Mouse (Mus musculus): ENCODE results near the gene Hspa8.

DNA sequence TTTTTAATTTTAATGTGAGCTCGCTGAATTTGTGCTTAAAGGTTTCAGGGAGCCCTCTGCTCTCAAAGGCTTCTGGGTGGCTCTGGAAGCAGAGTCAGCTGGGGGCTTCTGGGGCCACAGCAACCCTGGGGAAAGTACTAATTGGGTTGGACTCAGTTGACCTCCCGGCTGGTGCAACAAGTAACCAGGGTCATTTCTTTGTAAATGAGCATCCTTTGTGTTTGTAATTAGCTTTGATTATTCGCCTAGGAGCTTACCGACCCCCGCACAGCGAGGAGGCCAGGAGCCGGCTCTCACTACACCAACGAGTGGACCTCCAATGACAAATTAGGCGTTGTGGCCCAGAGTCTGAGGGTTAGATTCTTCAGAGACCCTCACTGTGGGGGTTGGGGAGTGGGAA, 58.4 kb downstream of the Hspa8 start:
- TF ChIP-seq CTCF (IDR thresholded peaks at IDR 0.05; ENCODE audit: control insufficient read depth, insufficient read depth, insufficient replicate concordance, low read depth, low read length) (no peak), POLR2A (IDR thresholded peaks at IDR 0.05; ENCODE audit: control insufficient read depth, low read depth, low read length) (no peak)

Data from testis, adult 2 months (tissue).